Mouse (Mus musculus): ENCODE data around the gene Chpf. TPM values are rescaled to one million over a fixed set of nuclear protein-coding genes. Genes with fewer than 3 reads are reported as not detected.

Gene Chpf
- total and polyA plus RNA-seq, 2 experiments from 2014 or later = 56.8 to 80.4 TPM

DNA sequence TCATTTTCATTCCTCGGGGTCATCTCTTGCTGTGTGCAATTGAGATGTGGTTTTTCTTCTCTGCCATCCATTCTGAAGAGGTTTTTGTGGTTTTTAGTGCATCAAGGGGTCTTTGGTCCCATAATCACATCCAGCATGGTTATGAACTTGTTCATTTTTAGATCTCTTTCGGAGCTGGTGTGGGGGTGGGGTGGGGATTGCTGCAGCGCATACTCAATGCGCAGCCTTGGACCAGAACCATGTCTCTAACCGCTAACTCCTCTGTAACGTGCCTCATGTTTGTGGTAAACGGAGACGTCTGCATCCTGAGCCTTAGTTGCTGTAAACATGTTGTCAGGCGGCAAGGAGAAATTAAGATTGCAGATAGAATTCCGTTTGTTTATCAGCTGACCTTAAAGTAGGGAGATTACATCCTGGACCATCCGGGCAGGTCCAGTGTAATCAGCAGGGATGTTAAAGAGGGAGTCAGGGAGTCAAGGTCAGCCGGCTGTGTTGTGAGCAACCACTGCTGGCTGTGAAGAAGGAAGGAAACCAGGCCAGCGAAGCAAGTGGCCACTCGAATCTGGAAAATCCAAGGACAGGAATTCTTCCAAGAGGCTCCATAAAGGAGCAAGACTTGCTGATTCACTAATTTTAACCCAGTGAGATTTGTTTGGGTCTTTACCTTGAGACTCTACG lies 37.7 kb upstream of the Chpf start:
- ATAC-seq (no peak), DNase-seq (no peak)
- H3K27ac ChIP-seq (ENCODE audit: low read depth, low read length) = no peak overlapping the region
- no peak overlapping the region for H3K9ac ChIP-seq
- H3K4me2 ChIP-seq (ENCODE audit: low read depth) = no peak overlapping the region
- H3K36me3 ChIP-seq (ENCODE audit: insufficient read depth) = no peaks in the 10 kb centered on the region
- no peak overlapping the region for H3K4me3 ChIP-seq (ENCODE audit: low read depth, low read length)
- TF ChIP-seq CTCF (IDR thresholded peaks at IDR 0.05; ENCODE audit: low read depth) = no peak
- 83% methylated on average over 15 of the region's 15 CpGs for WGBS
- peaks cover 4% of the 10 kb centered on the region for H3K4me1 ChIP-seq (ENCODE audit: insufficient read depth)
- H3K27me3 ChIP-seq (ENCODE audit: insufficient read depth, low read length) = no peaks in the 10 kb centered on the region
- H3K9me3 ChIP-seq (ENCODE audit: low read length) = no peaks in the 10 kb centered on the region

DNA sequence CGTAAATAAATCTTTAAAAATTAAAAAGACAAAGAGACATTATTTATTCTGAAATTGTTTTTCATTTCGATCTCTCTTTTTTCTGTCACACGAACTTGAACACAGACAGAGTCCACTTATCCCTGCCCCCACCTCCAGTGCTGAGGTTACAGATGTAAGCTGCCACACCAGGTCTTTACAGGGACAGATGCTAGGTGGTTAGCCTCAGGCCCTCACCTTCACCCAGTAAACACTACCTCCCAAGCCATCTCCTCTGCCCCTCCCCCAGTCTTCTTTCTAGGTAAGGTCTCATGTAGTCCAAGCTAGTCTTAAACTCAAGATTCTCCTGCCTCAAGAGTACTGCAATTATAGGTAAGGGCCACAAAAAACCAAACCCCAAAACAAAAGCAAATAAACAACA lies 33.4 kb upstream of the Chpf start:
- no peak for TF ChIP-seq CTCF (IDR thresholded peaks at IDR 0.05; ENCODE audit: low read depth)
- 93% methylated on average over 3 of the region's 3 CpGs for WGBS
- DNase-seq = no peak

DNA sequence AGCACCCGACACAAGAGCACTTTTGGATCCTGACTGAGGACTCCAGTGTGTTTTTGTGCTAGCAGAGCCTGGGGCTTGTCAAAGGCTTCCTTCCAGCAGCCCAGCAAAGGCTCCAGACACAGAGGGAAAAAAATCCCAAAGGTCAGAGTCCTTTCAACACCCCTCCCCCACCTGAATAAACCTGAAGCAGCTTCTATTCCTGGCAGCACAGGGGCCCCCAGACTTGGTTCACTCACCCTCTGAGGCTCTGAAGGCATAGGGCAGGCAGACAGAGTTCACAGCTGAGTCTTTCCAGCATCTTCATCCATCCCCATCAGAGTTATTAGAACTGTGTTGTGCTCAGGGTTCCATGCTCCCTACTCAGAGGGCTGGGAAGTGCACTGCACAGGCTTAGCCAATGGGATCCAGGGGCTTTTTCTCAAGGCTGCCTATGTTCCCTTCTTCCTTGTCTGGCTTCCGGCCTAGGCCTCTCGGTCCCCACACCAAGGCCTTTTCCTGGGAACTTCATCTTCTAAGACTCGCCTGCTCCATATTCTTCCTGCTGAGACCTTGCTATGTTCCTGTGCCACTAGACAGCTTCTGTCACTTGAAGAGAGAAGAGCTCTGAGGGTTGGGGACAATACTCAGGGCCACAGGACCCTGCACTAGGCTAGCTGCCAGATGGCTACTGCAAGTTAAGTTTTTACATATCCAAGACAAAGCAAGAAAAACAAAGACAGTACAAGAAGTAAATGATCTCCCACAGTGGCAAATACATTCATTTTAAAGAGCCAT lies 32.5 kb upstream of the Chpf start:
- Histone ChIP-seq H3K36me3 (ENCODE audit: insufficient read depth) (no peaks in the 10 kb centered on the region), H3K9ac (no peak overlapping the region), H3K4me3 (ENCODE audit: low read depth, low read length) (no peak overlapping the region), H3K9me3 (ENCODE audit: low read length) (no peaks in the 10 kb centered on the region), H3K4me1 (ENCODE audit: insufficient read depth) (no peaks in the 10 kb centered on the region), H3K27ac (ENCODE audit: low read depth, low read length) (no peak overlapping the region), H3K4me2 (ENCODE audit: low read depth) (no peak overlapping the region), H3K27me3 (ENCODE audit: insufficient read depth, low read length) (no peaks in the 10 kb centered on the region)
- DNase-seq (no peak), ATAC-seq (no peak)
- no peak for TF ChIP-seq CTCF (IDR thresholded peaks at IDR 0.05; ENCODE audit: low read depth)
- 61% methylated on average over 4 of the region's 4 CpGs for WGBS

More for the DNA sequence above, 33.4 kb upstream of the Chpf start:
- ATAC-seq = no peak
- H3K9me3 ChIP-seq (ENCODE audit: low read length) = no peaks in the 10 kb centered on the region
- no peaks in the 10 kb centered on the region for H3K36me3 ChIP-seq (ENCODE audit: insufficient read depth)
- no peaks in the 10 kb centered on the region for H3K4me1 ChIP-seq (ENCODE audit: insufficient read depth)
- H3K9ac ChIP-seq = no peak overlapping the region
- H3K27me3 ChIP-seq (ENCODE audit: insufficient read depth, low read length) = no peaks in the 10 kb centered on the region
- no peak overlapping the region for H3K27ac ChIP-seq (ENCODE audit: low read depth, low read length)
- H3K4me3 ChIP-seq (ENCODE audit: low read depth, low read length) = no peak overlapping the region
- no peak overlapping the region for H3K4me2 ChIP-seq (ENCODE audit: low read depth)

DNA sequence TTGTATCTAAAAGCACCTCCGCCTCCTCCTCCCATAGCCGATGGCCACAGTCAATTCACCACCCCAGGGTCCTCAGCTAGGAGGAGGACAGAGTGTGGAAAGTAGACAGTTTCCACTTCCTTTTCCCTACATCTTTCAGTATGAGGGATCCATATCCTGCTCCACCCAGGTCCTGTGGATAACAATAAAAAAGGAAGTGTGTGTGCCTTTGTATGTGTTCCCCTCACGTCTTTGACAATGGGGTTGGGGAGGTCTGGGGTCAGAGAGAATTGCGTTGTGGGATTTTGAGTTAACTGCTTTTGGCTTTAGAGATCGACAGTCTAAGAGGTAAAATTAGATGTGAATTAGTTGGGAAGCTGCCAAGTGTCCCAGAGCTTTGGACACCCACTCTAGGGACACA lies 31.0 kb upstream of the Chpf start:
- H3K9ac ChIP-seq = no peak overlapping the region
- ATAC-seq (no peak), DNase-seq (no peak)
- H3K4me1 ChIP-seq (ENCODE audit: insufficient read depth) = no peaks in the 10 kb centered on the region
- H3K36me3 ChIP-seq (ENCODE audit: insufficient read depth) = no peaks in the 10 kb centered on the region
- TF ChIP-seq CTCF (IDR thresholded peaks at IDR 0.05; ENCODE audit: low read depth) = no peak
- WGBS = 72% methylated on average over 5 of the region's 5 CpGs
- H3K4me3 ChIP-seq (ENCODE audit: low read depth, low read length) = no peak overlapping the region
- no peaks in the 10 kb centered on the region for H3K9me3 ChIP-seq (ENCODE audit: low read length)
- no peaks in the 10 kb centered on the region for H3K27me3 ChIP-seq (ENCODE audit: insufficient read depth, low read length)
- H3K27ac ChIP-seq (ENCODE audit: low read depth, low read length) = no peak overlapping the region
- no peak overlapping the region for H3K4me2 ChIP-seq (ENCODE audit: low read depth)

DNA sequence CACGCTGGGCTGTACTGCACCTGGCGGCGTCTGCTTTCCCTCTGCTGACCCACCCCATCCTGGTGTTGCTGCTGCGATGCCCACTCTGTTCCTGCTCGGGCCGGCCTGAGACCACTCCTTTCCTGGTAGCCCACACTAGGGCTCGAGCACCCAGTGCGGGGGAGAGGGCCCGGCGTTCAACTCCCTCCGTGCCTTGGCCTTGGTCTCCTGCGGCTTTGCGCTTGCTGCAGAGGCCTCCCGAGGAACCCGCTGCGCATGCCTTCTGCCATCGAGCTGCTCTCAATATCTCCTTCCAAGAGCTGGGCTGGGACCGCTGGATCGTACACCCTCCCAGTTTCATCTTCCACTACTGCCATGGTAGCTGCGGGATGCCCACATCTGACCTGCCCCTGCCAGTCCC lies 30.5 kb upstream of the Chpf start:
- no peaks in the 10 kb centered on the region for H3K9me3 ChIP-seq (ENCODE audit: low read length)
- 58% methylated on average over 20 of the region's 20 CpGs for WGBS
- no peak overlapping the region for H3K4me3 ChIP-seq (ENCODE audit: low read depth, low read length)
- H3K27me3 ChIP-seq (ENCODE audit: insufficient read depth, low read length) = no peaks in the 10 kb centered on the region
- peaks cover 5% of the 10 kb centered on the region; the same call in 1 of the 2 replicates for H3K4me1 ChIP-seq (ENCODE audit: insufficient read depth)
- H3K27ac ChIP-seq (ENCODE audit: low read depth, low read length) = no peak overlapping the region
- no peak for ATAC-seq
- H3K9ac ChIP-seq = no peak overlapping the region
- no peak overlapping the region for H3K4me2 ChIP-seq (ENCODE audit: low read depth)
- TF ChIP-seq CTCF (IDR thresholded peaks at IDR 0.05; ENCODE audit: low read depth) = no peak
- no peaks in the 10 kb centered on the region for H3K36me3 ChIP-seq (ENCODE audit: insufficient read depth)
- no peak for DNase-seq

DNA sequence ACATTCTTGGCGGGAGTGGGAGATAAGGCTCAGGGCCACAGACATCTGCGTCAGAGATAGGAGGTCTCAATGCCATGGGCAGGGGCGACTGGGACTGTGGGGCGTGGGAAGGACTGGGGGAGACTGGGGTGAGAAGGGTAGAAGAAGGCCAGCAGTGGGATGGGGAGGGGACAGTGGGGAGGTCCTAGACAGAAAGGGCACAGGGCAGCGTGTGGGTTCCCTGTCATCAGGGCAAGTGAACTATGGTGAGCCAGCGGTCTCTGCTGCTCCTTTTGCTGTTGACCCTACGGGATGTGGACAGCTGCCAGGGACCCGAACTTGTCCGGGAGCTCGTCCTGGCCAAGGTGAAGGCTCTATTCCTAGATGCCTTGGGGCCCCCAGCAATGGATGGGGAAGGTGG lies 27.9 kb upstream of the Chpf start, which contains the start of gene Inha:
Inha (plus strand) TSS at position 72 of the 400 bp plus-strand sequence.
- Histone ChIP-seq H3K9ac (peak within 1 kb of the TSS; percentile 95), H3K36me3 (ENCODE audit: insufficient read depth) (no peaks in the 10 kb centered on the region; the same call in 1 of the 2 replicates), H3K4me1 (ENCODE audit: insufficient read depth) (peaks cover 9% of the 10 kb centered on the region; the same call in 1 of the 2 replicates), H3K9me3 (ENCODE audit: low read length) (no peaks in the 10 kb centered on the region), H3K4me2 (ENCODE audit: low read depth) (peak within 1 kb of the TSS; percentile 94), H3K27me3 (ENCODE audit: insufficient read depth, low read length) (no peaks in the 10 kb centered on the region), H3K27ac (ENCODE audit: low read depth, low read length) (peak within 1 kb of the TSS; percentile 88), H3K4me3 (ENCODE audit: low read depth, low read length) (peak within 1 kb of the TSS; percentile 82)
- DNase-seq (no peak), ATAC-seq (no peak)
- no peak for TF ChIP-seq CTCF (IDR thresholded peaks at IDR 0.05; ENCODE audit: low read depth)
- WGBS = 81% methylated on average over 10 of the region's 10 CpGs
